Mouse (Mus musculus) midbrain, embryonic 10.5 days (tissue): ENCODE measurements around the gene Agxt. TPM values are rescaled to one million over a fixed set of nuclear protein-coding genes. Genes with fewer than 3 reads are reported as not detected.

ENCODE experiments used
- DNase-seq: peaks from one replicate; pipeline ENCODE4 v3.0.0-alpha.2; 2017; ENCODE audit warnings: low spot score
- H3K27ac ChIP-seq: fragments of 300-500 bp; sonication (generic); replicated peaks from 2 replicates; pipeline ENCODE4 v1.5.1; 2016; ENCODE audit warnings: mild to moderate bottlenecking
- H3K27me3 ChIP-seq: fragments of 300-500 bp; sonication (generic); 2 replicates; pipeline ENCODE4 v1.6.1; 2016; ENCODE audit warnings: low read depth, mild to moderate bottlenecking; ENCODE audit not compliant: poor library complexity, severe bottlenecking
- H3K36me3 ChIP-seq: fragments of 300-500 bp; sonication (generic); 2 replicates; pipeline ENCODE4 v1.6.1; 2016; ENCODE audit warnings: mild to moderate bottlenecking, moderate library complexity
- H3K4me1 ChIP-seq: fragments of 300-500 bp; sonication (generic); 2 replicates; pipeline ENCODE4 v1.6.1; 2016
- H3K4me3 ChIP-seq: fragments of 300-500 bp; sonication (generic); 2 replicates; pipeline ENCODE4 v1.5.1; 2016; ENCODE audit warnings: mild to moderate bottlenecking, moderate library complexity
- H3K9me3 ChIP-seq: fragments of 300-500 bp; sonication (generic); replicated peaks from 2 replicates; pipeline ENCODE4 v1.6.1; 2016; ENCODE audit warnings: mild to moderate bottlenecking
- WGBS: fragments of 180-500 bp; shearing (Covaris S2); methylation state at CpG from one replicate; pipeline ENCODE4 v1.1.7; 2016; 5-methylcytosine and 5-hydroxymethylcytosine counted together
- polyA plus RNA-seq: library from polyadenylated mRNA; unstranded; fragments of >200 nt; fragmentation: Nextera tagmentation; extraction: Ambion mirVana; gene quantifications from 2 replicates; pipeline ENCODE4 v1.2.1, GENCODE M21; 2016

Gene Agxt
- polyA plus RNA-seq, 1 experiment from 2014 or later: not detected

GRCm38 (mm10) chr1:93125256-93125655, 9.8 kb upstream of the Agxt start:
- DNase-seq: no peak
- no peak overlapping the region for H3K27ac ChIP-seq
- H3K4me1 ChIP-seq: peaks cover 12% of the 10 kb centered on the region
- WGBS: 71% methylated on average over 5 of the region's 5 CpGs
- no peaks in the 10 kb centered on the region for H3K36me3 ChIP-seq
- H3K27me3 ChIP-seq: no peaks in the 10 kb centered on the region
- H3K9me3 ChIP-seq: no peaks in the 10 kb centered on the region
- no peak overlapping the region for H3K4me3 ChIP-seq

DNA sequence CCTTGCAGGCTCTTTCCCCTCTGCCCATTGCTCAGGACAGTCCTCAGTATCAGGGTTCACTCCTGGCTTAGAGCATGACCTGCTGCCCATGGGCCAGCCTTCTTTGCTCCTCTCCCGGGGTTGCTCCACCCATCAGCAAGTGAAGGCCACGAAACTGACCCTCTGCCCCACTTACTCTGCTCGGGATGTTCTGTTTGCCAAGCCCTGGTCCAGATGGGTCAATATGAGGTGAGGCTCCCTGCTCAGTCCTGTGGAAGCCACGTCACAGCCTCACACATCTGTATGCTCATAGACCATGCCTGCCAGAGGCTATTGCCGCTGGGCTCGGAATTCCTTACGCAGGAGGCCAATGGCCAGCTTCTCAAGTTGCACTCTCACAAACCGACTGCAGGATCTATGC, 6.8 kb upstream of the Agxt start:
- H3K9me3 ChIP-seq: no peaks in the 10 kb centered on the region
- no peaks in the 10 kb centered on the region for H3K27me3 ChIP-seq
- H3K27ac ChIP-seq: no peak overlapping the region
- H3K36me3 ChIP-seq: no peaks in the 10 kb centered on the region
- WGBS: 89% methylated on average over 8 of the region's 8 CpGs
- H3K4me1 ChIP-seq: peaks cover 12% of the 10 kb centered on the region
- no peak for DNase-seq
- no peak overlapping the region for H3K4me3 ChIP-seq

GRCm38 (mm10) chr1:93128710-93129349, 6.2 kb upstream of the Agxt start:
- WGBS: 33% methylated on average over 6 of the region's 6 CpGs
- 0 out of 2 replicates have a peak overlapping the region, but pooled peaks have one; percentile 28 for H3K27ac ChIP-seq
- H3K36me3 ChIP-seq: no peaks in the 10 kb centered on the region

GRCm38 (mm10) chr1:93130242-93130983, 4.6 kb upstream of the Agxt start:
- Histone ChIP-seq H3K27me3 (no peaks in the 10 kb centered on the region), H3K9me3 (no peaks in the 10 kb centered on the region), H3K27ac (no peak overlapping the region), H3K36me3 (no peaks in the 10 kb centered on the region), H3K4me1 (peaks cover 12% of the 10 kb centered on the region), H3K4me3 (no peak overlapping the region)
- no peak for DNase-seq
- 82% methylated on average over 10 of the region's 10 CpGs for WGBS

More at GRCm38 (mm10) chr1:93128710-93129349, 6.2 kb upstream of the Agxt start:
- peak; percentile 52 for DNase-seq
- Histone ChIP-seq H3K4me1 (peaks cover 12% of the 10 kb centered on the region), H3K9me3 (no peaks in the 10 kb centered on the region), H3K4me3 (no peak overlapping the region), H3K27me3 (no peaks in the 10 kb centered on the region)

- no peaks in the 10 kb centered on the region for H3K27me3 ChIP-seq
- no peak for DNase-seq
- no peaks in the 10 kb centered on the region for H3K9me3 ChIP-seq
- peaks cover 15% of the 10 kb centered on the region for H3K4me1 ChIP-seq
- H3K27ac ChIP-seq: no peak overlapping the region
- WGBS: 75% methylated on average over 8 of the region's 8 CpGs
- no peak overlapping the region for H3K4me3 ChIP-seq
- H3K36me3 ChIP-seq: no peaks in the 10 kb centered on the region
These were observed 2.4 kb upstream of the Agxt start for GRCm38 (mm10) chr1:93132676-93133075.

- no peaks in the 10 kb centered on the region for H3K36me3 ChIP-seq
- no peak overlapping the region for H3K27ac ChIP-seq
- H3K4me1 ChIP-seq: 0 out of 2 replicates have a peak, but pooled peaks cover 6% of the 10 kb centered on the region
- no peaks in the 10 kb centered on the region for H3K27me3 ChIP-seq
- DNase-seq: no peak
- 86% methylated on average over 6 of the region's 6 CpGs for WGBS
- H3K4me3 ChIP-seq: no peak overlapping the region
- H3K9me3 ChIP-seq: no peaks in the 10 kb centered on the region
These were observed 3.5 kb downstream of the Agxt start for GRCm38 (mm10) chr1:93138534-93138933.

DNA sequence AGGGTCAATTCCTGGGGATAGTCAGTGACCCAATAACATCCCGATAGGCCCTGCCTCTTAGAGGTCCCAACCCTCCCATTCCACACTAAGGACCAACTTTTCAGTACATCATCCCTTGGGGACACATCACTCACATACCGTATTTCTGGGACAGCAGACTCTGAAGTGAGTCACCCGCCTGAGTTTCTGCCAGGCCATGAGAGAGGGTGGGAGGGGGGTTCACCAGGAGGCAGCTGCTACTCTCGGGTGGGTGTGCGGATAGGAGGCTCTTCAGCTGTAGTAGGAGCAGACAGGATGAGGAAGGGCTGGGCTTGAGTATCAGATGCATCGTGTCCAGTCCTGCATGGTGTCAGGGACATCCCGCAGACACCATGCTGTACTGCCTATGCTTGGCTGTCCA, 4.7 kb downstream of the Agxt start:
- DNase-seq: no peak
- no peak overlapping the region for H3K4me3 ChIP-seq
- H3K9me3 ChIP-seq: no peaks in the 10 kb centered on the region
- 80% methylated on average over 7 of the region's 7 CpGs for WGBS
- 0 out of 2 replicates have a peak, but pooled peaks cover 12% of the 10 kb centered on the region for H3K4me1 ChIP-seq
- H3K27ac ChIP-seq: no peak overlapping the region
- H3K27me3 ChIP-seq: no peaks in the 10 kb centered on the region
- H3K36me3 ChIP-seq: no peaks in the 10 kb centered on the region

DNA sequence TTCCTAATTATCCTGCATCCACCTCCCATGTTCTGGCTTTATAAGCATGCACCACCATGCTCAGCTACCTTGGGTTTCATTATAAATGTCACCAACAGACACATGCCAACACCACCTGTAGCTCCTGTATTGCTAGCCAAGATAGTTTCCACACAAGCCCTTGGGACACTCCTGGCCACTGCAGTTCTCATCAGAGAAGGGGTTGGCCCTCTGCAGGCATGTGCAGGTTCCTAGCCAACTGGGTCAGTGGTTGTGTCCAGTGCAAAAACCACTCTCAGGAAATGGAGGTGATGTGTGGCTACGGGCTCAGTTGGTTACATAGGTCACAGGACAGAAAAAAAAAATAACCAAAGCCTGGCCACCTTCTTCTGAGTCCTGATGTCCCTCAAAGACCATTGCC, 7.8 kb downstream of the Agxt start:
- Histone ChIP-seq H3K27me3 (no peaks in the 10 kb centered on the region), H3K9me3 (no peaks in the 10 kb centered on the region), H3K36me3 (no peaks in the 10 kb centered on the region), H3K4me3 (no peak overlapping the region), H3K27ac (no peak overlapping the region), H3K4me1 (0 out of 2 replicates have a peak, but pooled peaks cover 8% of the 10 kb centered on the region)
- no peak for DNase-seq
- 84% methylated on average over 1 of the region's 1 CpGs for WGBS

GRCm38 (mm10) chr1:93144176-93144575, 9.1 kb downstream of the Agxt start:
- 82% methylated on average over 9 of the region's 9 CpGs for WGBS

GRCm38 (mm10) chr1:93150907-93151661, 16.0 kb downstream of the Agxt start:
- no peak overlapping the region for H3K27ac ChIP-seq
- no peaks in the 10 kb centered on the region for H3K4me1 ChIP-seq
- no peak for DNase-seq
- no peaks in the 10 kb centered on the region for H3K36me3 ChIP-seq
- 83% methylated on average over 2 of the region's 2 CpGs for WGBS
- H3K4me3 ChIP-seq: no peak overlapping the region
- H3K27me3 ChIP-seq: no peaks in the 10 kb centered on the region
- no peaks in the 10 kb centered on the region for H3K9me3 ChIP-seq

More at GRCm38 (mm10) chr1:93144176-93144575, 9.1 kb downstream of the Agxt start:
- H3K27ac ChIP-seq: 0 out of 2 replicates have a peak overlapping the region, but pooled peaks have one; percentile 33
- no peak for DNase-seq
- H3K36me3 ChIP-seq: no peaks in the 10 kb centered on the region
- no peaks in the 10 kb centered on the region for H3K9me3 ChIP-seq
- 0 out of 2 replicates have a peak, but pooled peaks cover 5% of the 10 kb centered on the region for H3K4me1 ChIP-seq
- H3K27me3 ChIP-seq: no peaks in the 10 kb centered on the region
- no peak overlapping the region for H3K4me3 ChIP-seq

DNA sequence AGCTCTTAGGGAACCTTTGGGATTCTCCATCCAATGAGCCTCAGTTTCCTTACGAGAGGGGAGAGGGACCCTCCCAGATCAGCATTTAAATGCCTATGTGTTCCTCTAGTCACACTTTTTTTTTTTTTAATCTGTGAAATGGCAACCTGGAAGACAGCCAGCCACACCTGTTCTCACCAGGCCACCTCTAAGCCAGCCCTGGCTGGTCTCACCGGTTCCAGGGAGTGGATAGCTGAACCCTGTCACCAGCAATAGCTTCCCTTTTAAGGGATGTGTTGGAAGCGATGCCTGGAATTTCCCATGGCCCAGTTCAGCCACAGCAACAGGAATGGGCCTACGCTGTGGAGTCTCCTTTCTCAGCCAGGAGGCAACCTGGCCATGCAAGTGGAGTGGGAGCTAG, 22.5 kb downstream of the Agxt start:
- Histone ChIP-seq H3K9me3 (no peaks in the 10 kb centered on the region), H3K4me3 (no peak overlapping the region), H3K36me3 (no peaks in the 10 kb centered on the region), H3K27me3 (no peaks in the 10 kb centered on the region), H3K4me1 (0 out of 2 replicates have a peak, but pooled peaks cover 4% of the 10 kb centered on the region), H3K27ac (no peak overlapping the region)
- no peak for DNase-seq
- WGBS: 84% methylated on average over 4 of the region's 4 CpGs

DNA sequence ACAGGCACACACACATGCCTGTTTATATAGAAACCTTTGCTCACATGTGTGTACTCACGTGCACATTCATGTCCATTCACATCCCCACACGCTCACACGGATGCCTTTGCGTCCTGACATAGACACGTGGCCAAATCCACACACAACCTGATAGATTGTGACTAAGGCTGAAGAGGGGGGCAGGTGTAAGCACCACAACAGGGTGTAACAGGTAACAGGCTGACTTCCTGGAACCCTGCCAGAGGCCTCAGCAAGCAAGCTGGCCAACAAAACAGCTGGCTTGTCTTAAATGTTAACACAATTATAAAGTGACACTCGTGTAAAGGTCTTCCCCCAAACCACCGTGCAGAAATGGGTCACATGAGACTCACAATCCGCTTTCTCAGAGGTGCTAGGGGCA, 23.9 kb downstream of the Agxt start:
- H3K27me3 ChIP-seq: no peaks in the 10 kb centered on the region
- H3K9me3 ChIP-seq: no peaks in the 10 kb centered on the region
- H3K4me3 ChIP-seq: no peak overlapping the region
- H3K27ac ChIP-seq: no peak overlapping the region
- 84% methylated on average over 8 of the region's 8 CpGs for WGBS
- no peaks in the 10 kb centered on the region for H3K36me3 ChIP-seq
- no peak for DNase-seq
- H3K4me1 ChIP-seq: 0 out of 2 replicates have a peak, but pooled peaks cover 4% of the 10 kb centered on the region
